Mouse (Mus musculus) cerebellum, postnatal 25 days (tissue): ENCODE measurements at regions not wholly inside any gene's neighbourhood (a gene's known extent, or its start where the extent isn't known, plus 50 kb on each side); places are given as distances from the start of the nearest gene placed in this dataset.

Source experiments
- DNase-seq, 2 experiments: peaks; one replicate each; pipeline ENCODE4 v3.0.0; 2021; ENCODE audit warnings: mixed read lengths in 2 of 2

DNA sequence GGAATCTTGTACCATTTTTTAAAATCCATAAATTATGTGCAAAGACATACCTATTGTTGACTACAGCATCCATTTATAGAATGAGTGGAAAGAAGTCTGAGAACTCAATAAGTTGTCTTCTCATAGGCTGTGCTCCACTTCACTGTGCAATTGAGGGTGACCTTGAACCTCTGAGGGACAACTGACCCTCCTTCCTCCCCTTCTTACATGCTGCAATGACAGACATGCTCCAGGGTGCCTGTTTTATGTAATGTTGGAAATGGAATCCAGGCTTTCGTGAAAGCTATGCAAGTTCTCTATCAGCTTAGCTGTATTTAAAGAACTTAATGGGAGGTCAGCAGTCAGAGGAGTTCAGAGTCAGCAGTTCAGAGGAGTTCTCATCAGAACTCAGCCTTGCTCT lies 118.9 kb upstream of the Vegfc start:
- DNase-seq = no peak

DNA sequence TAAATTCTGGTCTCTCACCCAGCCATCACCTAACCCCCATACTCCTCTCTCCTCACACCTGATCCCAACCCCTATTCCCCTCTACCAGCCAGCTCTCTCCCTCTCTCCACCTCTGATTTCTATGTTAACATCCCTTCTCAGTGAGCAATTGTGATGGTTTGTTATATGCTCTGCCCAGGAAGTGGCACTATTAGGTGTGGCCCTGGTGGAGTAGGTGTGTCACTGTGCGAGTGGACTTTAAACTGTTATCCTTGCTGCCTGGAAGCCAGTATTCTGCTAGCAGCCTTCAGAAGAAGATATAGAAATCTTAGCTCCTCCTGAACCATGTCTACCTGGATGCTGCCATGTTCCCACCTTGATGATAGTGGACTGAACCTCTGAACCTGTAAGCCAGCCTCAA lies 114.4 kb upstream of the Vegfc start:
- no peak for DNase-seq

DNA sequence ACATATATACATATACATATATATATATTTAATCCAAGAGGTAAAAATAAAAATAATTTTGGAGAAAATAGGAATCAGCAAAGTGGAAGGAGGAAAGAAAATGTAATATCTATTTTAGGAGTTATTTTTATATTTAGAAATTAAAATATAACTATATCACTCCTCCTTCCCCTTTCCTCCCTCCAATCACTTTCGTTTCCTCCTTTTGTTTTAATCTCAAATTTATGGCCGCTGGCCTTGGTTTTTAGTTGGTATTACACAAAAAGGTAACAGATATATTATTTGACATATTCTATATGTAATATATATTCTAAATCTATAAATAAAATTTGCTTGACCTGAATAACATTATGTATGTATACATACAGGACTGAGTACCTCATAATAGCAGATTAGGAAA lies 93.1 kb upstream of the Vegfc start:
- no peak for DNase-seq

DNA sequence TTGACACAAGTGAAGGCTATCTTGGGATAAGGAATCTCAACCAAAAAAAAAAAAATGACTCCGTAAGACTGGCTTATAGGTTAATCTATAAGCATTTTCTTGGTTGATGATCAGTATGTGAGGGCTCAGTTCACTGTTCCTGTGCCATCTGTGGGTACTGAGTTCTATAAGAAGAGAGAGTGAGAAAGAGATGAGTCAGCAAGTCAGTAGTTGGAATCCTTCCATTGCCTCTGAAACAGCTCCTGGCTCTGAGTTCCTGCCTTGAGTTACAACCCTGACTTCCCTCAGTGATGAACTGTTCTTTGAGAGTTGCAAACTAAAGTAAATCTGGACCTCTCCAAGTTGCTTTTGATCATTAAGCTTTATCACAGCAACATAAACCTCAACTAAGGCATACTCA lies 91.7 kb upstream of the Vegfc start:
- no peak for DNase-seq

DNA sequence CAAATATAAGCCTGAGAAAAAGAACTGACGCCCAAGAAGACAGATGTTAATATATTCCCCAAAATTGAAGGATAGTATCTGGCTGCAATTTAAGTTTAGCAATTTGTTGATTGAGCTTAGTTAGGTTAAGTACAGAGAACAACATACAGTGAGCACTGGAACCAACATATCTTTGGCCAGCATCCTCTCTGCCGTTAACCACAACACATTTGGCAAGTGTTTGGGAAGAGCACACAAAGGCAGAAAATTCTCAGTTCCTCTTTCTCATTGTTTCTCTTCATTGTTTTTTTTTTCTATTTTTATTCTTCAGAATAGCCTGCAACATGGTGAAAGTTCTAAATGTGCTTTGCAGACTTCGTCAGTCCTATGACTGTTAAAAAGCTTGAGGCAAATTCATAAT lies 83.2 kb upstream of the Vegfc start:
- no peak for DNase-seq

DNA sequence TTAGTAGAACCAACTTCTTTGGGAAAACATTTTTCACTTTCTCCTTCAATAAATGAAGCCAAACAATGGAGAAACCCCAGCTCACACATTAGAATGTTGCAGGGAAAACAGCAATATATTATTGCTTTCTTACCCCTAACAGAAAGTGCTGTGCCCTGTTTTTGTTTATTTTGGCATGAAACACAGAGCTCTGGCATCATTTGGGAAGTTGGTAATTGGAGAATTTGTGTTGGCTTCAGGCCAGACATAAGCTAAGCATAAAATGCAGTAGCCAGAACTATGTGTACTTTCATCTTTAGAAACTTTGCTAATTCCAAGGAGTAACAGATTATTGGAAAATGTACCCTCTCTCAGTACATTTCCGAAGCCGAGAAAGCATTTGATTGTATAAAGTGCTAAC lies 79.9 kb upstream of the Vegfc start:
- DNase-seq = no peak

DNA sequence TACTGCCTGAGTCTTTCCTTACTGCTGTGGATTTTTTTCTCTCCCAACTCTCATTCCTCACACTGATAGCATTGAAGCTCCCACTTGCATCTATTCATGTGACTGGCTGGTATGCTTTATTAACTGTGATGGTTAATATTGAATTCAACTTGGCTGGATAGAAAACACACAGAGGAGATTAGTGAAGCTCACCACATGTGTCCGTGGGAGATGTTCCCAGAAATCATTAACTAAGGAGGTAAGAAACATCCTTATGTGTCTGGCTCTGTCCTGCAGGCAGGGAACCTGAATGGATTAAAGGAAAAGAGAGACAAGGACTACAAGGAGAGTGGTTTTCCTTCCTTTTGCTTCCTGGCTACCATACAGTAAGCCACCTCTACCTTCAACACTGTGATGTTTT lies 74.5 kb upstream of the Vegfc start:
- no peak for DNase-seq

DNA sequence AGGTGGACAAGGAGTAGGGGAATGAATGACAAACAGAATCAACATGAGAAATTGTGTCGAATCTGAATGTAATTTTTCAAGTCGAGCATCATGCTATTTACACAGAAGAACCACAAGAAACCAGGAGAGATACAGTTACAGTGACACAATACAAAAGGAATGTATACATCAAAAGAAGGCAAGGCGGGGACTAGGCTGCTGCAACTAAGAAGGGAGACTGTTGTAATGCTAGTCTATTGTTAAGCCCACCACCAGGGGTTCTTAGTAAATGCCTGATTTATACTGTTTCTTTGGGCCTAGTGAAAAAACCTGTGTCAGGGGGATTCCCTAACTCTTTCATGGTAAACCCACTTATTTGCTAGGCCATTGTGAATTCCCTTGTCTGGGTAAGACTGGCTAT lies 63.3 kb upstream of the Vegfc start:
- no peak for DNase-seq

DNA sequence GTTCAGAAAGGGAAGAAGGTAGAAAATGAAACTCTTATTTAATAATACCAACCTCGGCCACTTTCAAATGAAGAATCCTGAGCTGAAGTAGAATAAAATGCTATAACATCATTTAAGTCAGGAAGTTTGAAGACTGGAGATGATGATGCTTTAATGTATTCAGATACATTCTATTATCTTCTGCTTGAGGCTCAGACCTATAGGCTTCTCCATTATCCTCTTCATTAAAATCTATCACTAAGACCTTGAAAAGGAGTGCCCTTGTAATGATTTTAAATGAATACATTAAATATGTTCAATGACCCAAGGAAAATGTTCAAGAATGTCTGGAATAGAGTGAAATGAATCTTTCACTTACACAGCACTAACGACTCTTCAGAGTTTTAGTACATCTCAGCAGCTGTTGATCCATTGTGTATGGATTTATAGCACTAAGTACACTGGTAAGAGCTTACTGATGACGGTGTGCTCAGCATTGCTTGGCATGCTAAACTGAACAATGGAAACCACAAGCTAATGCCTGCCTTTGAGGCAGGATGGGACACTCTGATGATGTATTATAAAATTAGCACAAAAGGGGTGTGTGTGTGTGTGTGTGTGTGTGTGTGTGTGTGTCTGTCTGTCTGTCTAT lies 58.8 kb upstream of the Vegfc start:
- DNase-seq = no peak
